Mouse (Mus musculus) mesoderm, embryonic 11.5 days (tissue): ENCODE measurements around the gene Sema3g.

Experiments used
- DNase-seq: peaks from one replicate; pipeline ENCODE4 v3.0.0-alpha.2; 2012; ENCODE audit warnings: low read depth, low spot score

Gene Sema3g

GRCm38 (mm10) chr14:31232404-31233069 is 14.9 kb downstream of the Sema3g start:
- no peak for DNase-seq

GRCm38 (mm10) chr14:31233070-31233995 is 15.7 kb downstream of the Sema3g start:
- DNase-seq = no peak

GRCm38 (mm10) chr14:31233996-31234591 is 16.4 kb downstream of the Sema3g start:
- peak; percentile 84 for DNase-seq

GRCm38 (mm10) chr14:31237101-31237882 is 19.6 kb downstream of the Sema3g start:
- no peak for DNase-seq

- no peak for DNase-seq
Measured at GRCm38 (mm10) chr14:31240528-31240927, 22.9 kb downstream of the Sema3g start.

GRCm38 (mm10) chr14:31244777-31245176 is 27.1 kb downstream of the Sema3g start:
- DNase-seq = no peak

- no peak for DNase-seq
Measured at GRCm38 (mm10) chr14:31245946-31246345, 28.3 kb downstream of the Sema3g start.

GRCm38 (mm10) chr14:31248396-31248795 is 30.7 kb downstream of the Sema3g start:
- DNase-seq = no peak

- DNase-seq = no peak
Measured at GRCm38 (mm10) chr14:31250222-31251083, 32.8 kb downstream of the Sema3g start.

- DNase-seq = peak; percentile 96
Measured at GRCm38 (mm10) chr14:31251084-31251604, 33.5 kb downstream of the Sema3g start, which contains the start of the genes Phf7 and Bap1. TSS of gene Phf7 (minus strand) at chr14:31251317. TSS of gene Bap1 (plus strand) at chr14:31251450.

GRCm38 (mm10) chr14:31251626-31252025 is 34.0 kb downstream of the Sema3g start:
- no peak for DNase-seq

- no peak for DNase-seq
Measured at GRCm38 (mm10) chr14:31252091-31252490, 34.4 kb downstream of the Sema3g start.

- DNase-seq = no peak
Measured at GRCm38 (mm10) chr14:31258476-31259050, 40.9 kb downstream of the Sema3g start.

GRCm38 (mm10) chr14:31260374-31260773 is 42.7 kb downstream of the Sema3g start:
- no peak for DNase-seq

- DNase-seq = no peak
Measured at GRCm38 (mm10) chr14:31260932-31261331, 43.3 kb downstream of the Sema3g start.

- DNase-seq = no peak
Measured at GRCm38 (mm10) chr14:31267649-31268048, 50.0 kb downstream of the Sema3g start.

- DNase-seq = peak; percentile 37
Measured at GRCm38 (mm10) chr14:31268301-31269001, 50.8 kb downstream of the Sema3g start.

- DNase-seq = peak; percentile 86
Measured at GRCm38 (mm10) chr14:31269456-31270100, 51.9 kb downstream of the Sema3g start.

- DNase-seq = no peak
Measured at GRCm38 (mm10) chr14:31271121-31271520, 53.5 kb downstream of the Sema3g start.
